9 mouse cellular contexts compared by ENCODE assay signal in genomic region chr11:63518847-63519246, GRCm38 (mm10).
DNase-seq lines count a peak whose midpoint lies in the region; ATAC-seq lines count a peak whose summit lies in the region.
"Had no signal": no experiment of that assay in that cellular context is flagged by ENCODE, and none has a peak within 500 bp of the region (broad histone marks: within the 10 kb centered on the region; RNA-seq: fewer than 3 reads in every experiment).

No protein-coding gene starts in this region.

- H3K27me3 ChIP-seq in hindbrain, embryonic 15.5 days = no peaks in the 10 kb centered on the region
- no peaks in the 10 kb centered on the region for H3K27me3 ChIP-seq in midbrain, embryonic 13.5 days

- no peaks in the 10 kb centered on the region for H3K36me3 ChIP-seq in hindbrain, embryonic 15.5 days
- no peaks in the 10 kb centered on the region for H3K36me3 ChIP-seq in midbrain, embryonic 13.5 days
- H3K36me3 ChIP-seq: G1E had no signal

- no peak overlapping the region for H3K9ac ChIP-seq in hindbrain, embryonic 15.5 days
- no peak overlapping the region for H3K9ac ChIP-seq in midbrain, embryonic 13.5 days (replicated peaks)

- peak; percentile 48; the same call in 1 of the 2 replicates for ATAC-seq in hindbrain, embryonic 15.5 days (ENCODE audit: low FRiP score, low read depth)
- ATAC-seq in midbrain, embryonic 13.5 days = 0 out of 2 replicates have a peak, but pooled peaks have one; percentile 67

- 0 out of 2 replicates have a peak, but pooled peaks cover 4% of the 10 kb centered on the region for H3K4me1 ChIP-seq in hindbrain, embryonic 15.5 days (replicated peaks)
- peaks cover 9% of the 10 kb centered on the region; the same call in 1 of the 2 replicates for H3K4me1 ChIP-seq in midbrain, embryonic 13.5 days (replicated peaks)

- DNase-seq in heart, adult 18-20 months = peak; percentile 11 to 40
- DNase-seq in heart, postnatal 25 days (ENCODE audit: low spot score) = no peak
- DNase-seq in testis, postnatal 10 days (ENCODE audit: low spot score) = peak; percentile 50
- DNase-seq in testis, postnatal 14 days (ENCODE audit: low spot score) = no peak
- no peak for DNase-seq in urinary bladder, postnatal 4 days (ENCODE audit: low spot score in 2 of 2)
- DNase-seq in thymus, postnatal 4 days = no peak

- no peak overlapping the region for H3K4me3 ChIP-seq in hindbrain, embryonic 15.5 days
- H3K4me3 ChIP-seq in midbrain, embryonic 13.5 days (replicated peaks) = no peak overlapping the region

- 27% methylated on average over 6 of the region's 6 CpGs for WGBS in hindbrain, embryonic 15.5 days
- 32% methylated on average over 6 of the region's 6 CpGs for WGBS in midbrain, embryonic 13.5 days

- no peak overlapping the region; the same call in 1 of the 2 replicates for H3K27ac ChIP-seq in hindbrain, embryonic 15.5 days (replicated peaks)
- 0 out of 2 replicates have a peak overlapping the region, but pooled peaks have one; percentile 56 for H3K27ac ChIP-seq in midbrain, embryonic 13.5 days

- intact Hi-C loops in heart, postnatal 25 days (cut with DNase I) = no loop called here

- H3K9me3 ChIP-seq in hindbrain, embryonic 15.5 days = no peaks in the 10 kb centered on the region
- 0 out of 2 replicates have a peak, but pooled peaks cover 4% of the 10 kb centered on the region for H3K9me3 ChIP-seq in midbrain, embryonic 13.5 days

- H3K4me2 ChIP-seq in hindbrain, embryonic 15.5 days = no peak overlapping the region
- H3K4me2 ChIP-seq in midbrain, embryonic 13.5 days (replicated peaks) = no peak overlapping the region

Comparison
In these comparisons a context has a peak if more than half of its experiments do, and no peak if none do; other contexts are left out.
1. DNase-seq: peak in heart, adult 18-20 months (2 of 2) and testis, postnatal 10 days (single experiment); none in heart, postnatal 25 days (single experiment), testis, postnatal 14 days (single experiment), urinary bladder, postnatal 4 days (0 of 2) and thymus, postnatal 4 days (single experiment).